Mouse (Mus musculus) subcutaneous adipose tissue, adult 2 months (tissue): ENCODE measurements around the gene Pus3. TPM values are rescaled to one million over a fixed set of nuclear protein-coding genes. Genes with fewer than 3 reads are reported as not detected.

Source experiments
- polyA plus RNA-seq: library from polyadenylated mRNA; depleted of rRNA; stranded (reverse); fragments of >200 nt; gene quantifications from 2 replicates; pipeline ENCODE4 v1.2.3, GENCODE M21; 2012; ENCODE audit warnings: low replicate concordance; rRNA removed

Gene Pus3
- 2.0 and 4.3 TPM in 2 replicates for polyA plus RNA-seq

GRCm38 (mm10) chr9:35558257-35559008 is at the start of gene Pus3, which contains the start of gene Ddx25:
Pus3 (plus strand) TSS chr9:35558595.
Ddx25 (minus strand) TSS chr9:35558528.

GRCm38 (mm10) chr9:35518169-35518568 is 40.2 kb upstream of the Pus3 start, which contains the start of gene Gm1113:
Gm1113 (minus strand) TSS chr9:35518269.

GRCm38 (mm10) chr9:35569571-35570534 is 11.5 kb downstream of the Pus3 start, which contains the start of the genes Pate2 and Hyls1:
Pate2 (plus strand) TSS chr9:35570284.
Hyls1 (minus strand) TSS chr9:35570398.

GRCm38 (mm10) chr9:35611841-35612240 is 53.4 kb downstream of the Pus3 start, which contains the start of gene Pate4:
Pate4 (minus strand) TSS chr9:35611941.

Other genes with a start within 250 kb of the Pus3 start
- 12.7 and 25.7 TPM in 2 replicates for gene Cdon, start 137.5 kb upstream of the Pus3 start, polyA plus RNA-seq
- not detected in 2 replicates for gene Gm1113, start 40.3 kb upstream of the Pus3 start, polyA plus RNA-seq
- 0.15 TPM in 1 of 2 replicates, not detected in the other for gene Ddx25, start 67 bp upstream of the Pus3 start, polyA plus RNA-seq
- 0.10 and 0.19 TPM in 2 replicates for gene Pate2, start 11.7 kb downstream of the Pus3 start, polyA plus RNA-seq
- gene Hyls1, start 11.8 kb downstream of the Pus3 start, polyA plus RNA-seq: 1.3 and 2.2 TPM in 2 replicates
- gene Pate4, start 53.3 kb downstream of the Pus3 start, polyA plus RNA-seq: not detected in 2 replicates
- gene Pate3, start 89.6 kb downstream of the Pus3 start, polyA plus RNA-seq: not detected in 2 replicates
- gene Pate1, start 128.8 kb downstream of the Pus3 start, polyA plus RNA-seq: not detected in 2 replicates
- gene Gm17677, start 182.5 kb downstream of the Pus3 start, polyA plus RNA-seq: not detected in 2 replicates
- gene Gm17727, start 219.5 kb downstream of the Pus3 start, polyA plus RNA-seq: not detected in 2 replicates
- not detected in 2 replicates for gene Gm27235, start 231.5 kb downstream of the Pus3 start, polyA plus RNA-seq
- 0.09 TPM in 1 of 2 replicates, not detected in the other for gene D730048I06Rik, start 231.5 kb downstream of the Pus3 start, polyA plus RNA-seq